Mouse (Mus musculus): ENCODE results near the gene Sec14l5.
"Not testable (repeated sequence)": the region's sequence is repeated elsewhere in the genome, so short reads cannot be mapped to it uniquely, and the experiment has no call there.

The Sec14l5 gene

GRCm38 (mm10) chr16:5217341-5218133 lies 70.6 kb downstream of the Sec14l5 start:
- no peak for DNase-seq

- no peak for DNase-seq
Measured at GRCm38 (mm10) chr16:5221403-5221802, 74.5 kb downstream of the Sec14l5 start.

GRCm38 (mm10) chr16:5222140-5222539 lies 75.2 kb downstream of the Sec14l5 start, which contains the start of gene AU021092:
Gene AU021092, minus strand, starts transcription at chr16:5222299.
- DNase-seq = no peak

DNA sequence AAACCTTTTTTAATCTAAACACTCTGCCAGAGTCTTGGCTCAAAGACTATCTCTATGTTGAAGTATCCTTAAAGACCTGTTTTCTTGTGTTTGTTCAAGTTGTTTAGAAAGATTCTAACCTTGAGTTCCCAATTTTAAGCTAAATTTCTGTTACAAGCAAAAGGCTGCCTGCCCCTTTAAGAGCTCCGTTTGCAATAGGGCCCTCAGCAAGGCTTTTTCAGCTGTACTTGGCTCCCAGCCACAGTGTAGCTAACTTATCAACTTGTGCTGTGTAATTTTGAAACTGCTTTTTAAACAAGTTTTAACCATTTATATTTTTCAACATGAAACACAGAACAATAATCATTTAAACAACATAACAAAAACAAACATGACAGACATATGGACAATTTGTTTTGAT lies 79.6 kb downstream of the Sec14l5 start:
- DNase-seq = not testable (repeated sequence)

DNA sequence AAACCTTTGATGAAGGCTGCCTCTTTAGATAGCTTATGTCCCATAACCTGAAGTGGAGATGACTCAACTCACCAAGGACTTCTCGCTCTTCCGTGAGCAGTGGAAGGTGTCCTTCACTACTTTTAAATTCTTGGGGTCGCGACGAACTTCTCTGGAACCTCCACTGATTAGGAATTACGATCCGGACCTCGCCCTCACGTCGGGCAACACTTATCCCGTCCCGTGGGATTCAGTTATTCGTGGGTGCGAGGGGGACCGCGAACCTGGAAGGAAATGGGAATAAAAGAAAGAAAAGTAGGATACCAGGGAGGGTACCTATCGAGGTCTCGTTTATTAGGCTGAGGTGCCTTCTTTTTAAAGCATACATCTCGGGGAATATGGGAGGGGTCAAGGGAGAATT lies 80.6 kb downstream of the Sec14l5 start:
- DNase-seq = not testable (repeated sequence)

DNA sequence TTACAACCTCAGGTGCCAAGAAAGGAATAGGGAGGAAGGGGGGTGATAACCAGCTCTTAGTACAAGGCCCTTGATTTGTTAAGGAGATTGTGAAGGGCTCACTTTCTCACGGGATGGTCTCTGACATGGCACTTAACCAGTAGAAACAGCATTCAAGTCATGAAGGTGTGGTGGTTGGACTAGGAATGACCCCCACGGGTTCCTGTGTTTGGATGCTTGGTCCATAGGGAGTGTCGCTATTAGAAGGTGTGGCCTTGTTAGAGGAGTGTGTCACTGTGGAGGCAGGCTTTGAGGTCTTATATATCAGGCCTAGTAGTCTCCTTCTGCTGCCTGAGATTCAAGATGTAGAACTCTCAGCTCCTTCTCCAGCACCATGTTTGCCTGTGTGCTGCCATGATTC lies 81.2 kb downstream of the Sec14l5 start:
- DNase-seq = not testable (repeated sequence)

- no peak for DNase-seq
Measured at GRCm38 (mm10) chr16:5232982-5233381, 86.1 kb downstream of the Sec14l5 start.

- DNase-seq = peak; percentile 95
Measured at GRCm38 (mm10) chr16:5233418-5234313, 86.8 kb downstream of the Sec14l5 start, which contains the start of gene Alg1. Gene Alg1, plus strand, starts transcription at chr16:5233621.

All from right cerebral cortex, postnatal 25 days (tissue).